Mouse (Mus musculus) cerebellum, adult 2 months (tissue): Measurements from ENCODE around the gene Ralb.

ENCODE experiments used
- CTCF ChIP-seq: fragments of 200-500 bp; IDR thresholded peaks from 2 replicates; pipeline ENCODE4 v1.5.1; 2011; ENCODE audit warnings: low read depth, mild to moderate bottlenecking, control low read depth, low read length, moderate library complexity, borderline replicate concordance; ENCODE audit not compliant: insufficient read depth
- POLR2A ChIP-seq: fragments of 200-500 bp; IDR thresholded peaks from 2 replicates; pipeline ENCODE4 v1.6.1; 2011; ENCODE audit warnings: low read length, control low read depth, borderline replicate concordance; ENCODE audit not compliant: insufficient read depth

- TF ChIP-seq CTCF (no peak), POLR2A (no peak)
Measured at GRCm38 (mm10) chr1:119536122-119536521, 31.5 kb upstream of the Ralb start.
